Comparison of ENCODE assay signal across 8 mouse cellular contexts in genomic region chr2:25364761-25365090, GRCm38 (mm10). TPM values are rescaled to one million over a fixed set of nuclear protein-coding genes. Genes with fewer than 3 reads are reported as not detected.
DNase-seq lines count a peak whose midpoint lies in the region; ATAC-seq and TF ChIP-seq lines count a peak whose summit lies in the region.

No protein-coding gene starts in this region.

- no peak for TF ChIP-seq CTCF in lung, postnatal 0 days (IDR thresholded peaks at IDR 0.05)
- no peak for TF ChIP-seq CTCF in olfactory bulb, adult 2 months (IDR thresholded peaks at IDR 0.05; ENCODE audit: insufficient read depth, low read depth, low read length)

- ATAC-seq in lung, postnatal 0 days: no peak
- ATAC-seq in forebrain, embryonic 11.5 days (replicated peaks; ENCODE audit: low FRiP score): peak; percentile 58; the same call in 1 of the 2 replicates
- ATAC-seq in limb, embryonic 12.5 days (ENCODE audit: insufficient number of reproducible peaks, insufficient read depth, low FRiP score, low TSS enrichment, low read depth): no peak

- WGBS in lung, postnatal 0 days: 27% methylated on average over 9 of the region's 9 CpGs
- WGBS in forebrain, embryonic 11.5 days: 26% methylated on average over 9 of the region's 9 CpGs
- 23% methylated on average over 9 of the region's 9 CpGs for WGBS in limb, embryonic 12.5 days
- 45% methylated on average over 9 of the region's 9 CpGs for WGBS in olfactory bulb, adult 2 months

- H3K9ac ChIP-seq in lung, postnatal 0 days (replicated peaks; ENCODE audit: low read depth): peak overlapping the region; percentile 68; the same call in 1 of the 2 replicates
- peak overlapping the region; percentile 57; the same call in 1 of the 2 replicates for H3K9ac ChIP-seq in forebrain, embryonic 11.5 days (ENCODE audit: low read length)
- H3K9ac ChIP-seq in limb, embryonic 12.5 days (replicated peaks): peak overlapping the region; percentile 69

- peak overlapping the region; percentile 97 for H3K4me2 ChIP-seq in lung, postnatal 0 days (replicated peaks; ENCODE audit: low read depth, low read length)
- peak overlapping the region; percentile 97 for H3K4me2 ChIP-seq in forebrain, embryonic 11.5 days (ENCODE audit: low read depth, low read length, severe bottlenecking)
- peak overlapping the region; percentile 99 for H3K4me2 ChIP-seq in limb, embryonic 12.5 days

- H3K4me1 ChIP-seq in lung, postnatal 0 days (ENCODE audit: insufficient read depth, low read depth, low read length): peaks cover 6% of the 10 kb centered on the region; the same call in 1 of the 2 replicates
- 0 out of 2 replicates have a peak, but pooled peaks cover 5% of the 10 kb centered on the region for H3K4me1 ChIP-seq in forebrain, embryonic 11.5 days (replicated peaks; ENCODE audit: control insufficient read depth, insufficient read depth, low read length)
- H3K4me1 ChIP-seq in limb, embryonic 12.5 days (replicated peaks): peaks cover 8% of the 10 kb centered on the region; the same call in 1 of the 2 replicates
- H3K4me1 ChIP-seq in olfactory bulb, adult 2 months (ENCODE audit: control insufficient read depth, insufficient read depth, low read length): peaks cover 24% of the 10 kb centered on the region

- TF ChIP-seq POLR2A in olfactory bulb, adult 2 months (IDR thresholded peaks at IDR 0.05; ENCODE audit: insufficient read depth, low read depth, low read length): no peak

- H3K27me3 ChIP-seq in lung, postnatal 0 days (replicated peaks; ENCODE audit: insufficient read depth, low read length): no peaks in the 10 kb centered on the region
- H3K27me3 ChIP-seq in forebrain, embryonic 11.5 days (ENCODE audit: control insufficient read depth, insufficient read depth, low read length): peaks cover 18% of the 10 kb centered on the region
- peaks cover 45% of the 10 kb centered on the region for H3K27me3 ChIP-seq in limb, embryonic 12.5 days

- peak overlapping the region; percentile 73 for H3K27ac ChIP-seq in lung, postnatal 0 days (ENCODE audit: low read length)
- no peak overlapping the region for H3K27ac ChIP-seq in forebrain, embryonic 11.5 days (ENCODE audit: low read depth, low read length)
- no peak overlapping the region for H3K27ac ChIP-seq in limb, embryonic 12.5 days
- no peak overlapping the region for H3K27ac ChIP-seq in olfactory bulb, adult 2 months (ENCODE audit: insufficient read depth, low read depth, low read length)

- 0 out of 2 replicates have a peak, but pooled peaks cover 4% of the 10 kb centered on the region for H3K36me3 ChIP-seq in lung, postnatal 0 days (ENCODE audit: insufficient read depth, low read length)
- H3K36me3 ChIP-seq in forebrain, embryonic 11.5 days (ENCODE audit: control insufficient read depth, insufficient read depth, low read length): no peaks in the 10 kb centered on the region
- no peaks in the 10 kb centered on the region for H3K36me3 ChIP-seq in limb, embryonic 12.5 days

- H3K9me3 ChIP-seq in lung, postnatal 0 days (ENCODE audit: low read length): no peaks in the 10 kb centered on the region
- no peaks in the 10 kb centered on the region for H3K9me3 ChIP-seq in forebrain, embryonic 11.5 days (ENCODE audit: control insufficient read depth, low read length)
- no peaks in the 10 kb centered on the region for H3K9me3 ChIP-seq in limb, embryonic 12.5 days

- DNase-seq in lung, postnatal 0 days (ENCODE audit: low spot score): no peak
- no peak for DNase-seq in lung, postnatal 4 days
- DNase-seq in forebrain, embryonic 11.5 days (ENCODE audit: low spot score): no peak
- no peak for DNase-seq in layer of hippocampus, postnatal 25 days (ENCODE audit: extremely low spot score in 1 of 2, low spot score in 1 of 2)
- no peak for DNase-seq in layer of hippocampus, postnatal 14 days (ENCODE audit: low spot score in 2 of 2)
- no peak for DNase-seq in adrenal gland, adult 2 months

- TF ChIP-seq EP300 in lung, postnatal 0 days (IDR thresholded peaks at IDR 0.05): no peak

- peak overlapping the region; percentile 69 for H3K4me3 ChIP-seq in lung, postnatal 0 days (ENCODE audit: low read depth, low read length)
- peak overlapping the region; percentile 46 for H3K4me3 ChIP-seq in forebrain, embryonic 11.5 days (ENCODE audit: low read depth, low read length)
- peak overlapping the region; percentile 60 for H3K4me3 ChIP-seq in limb, embryonic 12.5 days (replicated peaks)
- peak overlapping the region; percentile 86 for H3K4me3 ChIP-seq in olfactory bulb, adult 2 months (ENCODE audit: insufficient read depth, low read depth, low read length)

RNA-seq across cellular contexts. Expression of gene Uap1l1, which starts 0.8 kb away (rescaled TPM):
- 74.4 and 75.5 TPM in 2 replicates for polyA plus RNA-seq in lung, postnatal 0 days (2015; fragmentation: Nextera tagmentation; extraction: Ambion mirVana)
- 3.1 and 5.4 TPM in 2 replicates for polyA plus RNA-seq in forebrain, embryonic 11.5 days (2014; fragmentation: Nextera tagmentation; extraction: Ambion mirVana)
- polyA plus RNA-seq in limb, embryonic 12.5 days (2016; fragmentation: Nextera tagmentation; extraction: Ambion mirVana): 7.2 and 7.8 TPM in 2 replicates
- polyA plus RNA-seq in olfactory bulb, adult 2 months (2012; ENCODE audit: insufficient read depth, insufficient read length, low replicate concordance, missing spikeins): not detected in 2 replicates
- total RNA-seq in layer of hippocampus, postnatal 25 days (2021): 10 to 100 TPM; 14.2 to 14.3 TPM
- 10 to 100 TPM in 1 of 2 experiments, 1 to 10 TPM in 1; 9.2 to 11.8 TPM for total RNA-seq in layer of hippocampus, postnatal 14 days (2021)
- 10 to 100 TPM; 15.0 to 22.7 TPM for total RNA-seq in adrenal gland, adult 2 months (2021)
- polyA plus RNA-seq in adrenal gland, adult 2 months (2012; rRNA removed): 28.4 and 41.5 TPM in 2 replicates

RNA-seq across cellular contexts. Expression of gene Sapcd2, which starts 7.4 kb away (rescaled TPM):
- 2.2 and 2.4 TPM in 2 replicates for polyA plus RNA-seq in lung, postnatal 0 days (2015; fragmentation: Nextera tagmentation; extraction: Ambion mirVana)
- 79.0 and 85.0 TPM in 2 replicates for polyA plus RNA-seq in forebrain, embryonic 11.5 days (2014; fragmentation: Nextera tagmentation; extraction: Ambion mirVana)
- 63.4 and 69.0 TPM in 2 replicates for polyA plus RNA-seq in limb, embryonic 12.5 days (2016; fragmentation: Nextera tagmentation; extraction: Ambion mirVana)
- polyA plus RNA-seq in olfactory bulb, adult 2 months (2012; ENCODE audit: insufficient read depth, insufficient read length, low replicate concordance, missing spikeins): not detected in 2 replicates
- 1 to 10 TPM; 5.8 to 6.0 TPM for total RNA-seq in layer of hippocampus, postnatal 25 days (2021)
- total RNA-seq in layer of hippocampus, postnatal 14 days (2021): 10 to 100 TPM; 11.9 to 15.3 TPM
- total RNA-seq in adrenal gland, adult 2 months (2021): under 1 TPM in 1 of 2 experiments, not detected in 1; 0.23 TPM
- polyA plus RNA-seq in adrenal gland, adult 2 months (2012; rRNA removed): 3.9 and 4.4 TPM in 2 replicates

RNA-seq across cellular contexts. Expression of gene Dpp7, which starts 8.6 kb away (rescaled TPM):
- 10.5 and 11.1 TPM in 2 replicates for polyA plus RNA-seq in lung, postnatal 0 days (2015; fragmentation: Nextera tagmentation; extraction: Ambion mirVana)
- 20.1 and 20.5 TPM in 2 replicates for polyA plus RNA-seq in forebrain, embryonic 11.5 days (2014; fragmentation: Nextera tagmentation; extraction: Ambion mirVana)
- polyA plus RNA-seq in limb, embryonic 12.5 days (2016; fragmentation: Nextera tagmentation; extraction: Ambion mirVana): 19.7 and 21.8 TPM in 2 replicates
- polyA plus RNA-seq in olfactory bulb, adult 2 months (2012; ENCODE audit: insufficient read depth, insufficient read length, low replicate concordance, missing spikeins): not detected in 2 replicates
- total RNA-seq in layer of hippocampus, postnatal 25 days (2021): 10 to 100 TPM; 30.7 to 31.7 TPM
- 10 to 100 TPM; 24.7 to 29.4 TPM for total RNA-seq in layer of hippocampus, postnatal 14 days (2021)
- 10 to 100 TPM; 34.2 to 38.5 TPM for total RNA-seq in adrenal gland, adult 2 months (2021)
- 47.1 and 55.0 TPM in 2 replicates for polyA plus RNA-seq in adrenal gland, adult 2 months (2012; rRNA removed)

RNA-seq across cellular contexts. Expression of gene Entpd2, which starts 30.9 kb away (rescaled TPM):
- polyA plus RNA-seq in lung, postnatal 0 days (2015; fragmentation: Nextera tagmentation; extraction: Ambion mirVana): 2.6 and 2.8 TPM in 2 replicates
- 0.23 TPM in 1 of 2 replicates, not detected in the other for polyA plus RNA-seq in forebrain, embryonic 11.5 days (2014; fragmentation: Nextera tagmentation; extraction: Ambion mirVana)
- polyA plus RNA-seq in limb, embryonic 12.5 days (2016; fragmentation: Nextera tagmentation; extraction: Ambion mirVana): 0.15 and 0.31 TPM in 2 replicates
- not detected in 2 replicates for polyA plus RNA-seq in olfactory bulb, adult 2 months (2012; ENCODE audit: insufficient read depth, insufficient read length, low replicate concordance, missing spikeins)
- 10 to 100 TPM; 15.3 to 18.0 TPM for total RNA-seq in layer of hippocampus, postnatal 25 days (2021)
- 10 to 100 TPM; 22.3 to 23.4 TPM for total RNA-seq in layer of hippocampus, postnatal 14 days (2021)
- 1 to 10 TPM; 3.7 to 7.2 TPM for total RNA-seq in adrenal gland, adult 2 months (2021)
- 21.1 and 24.7 TPM in 2 replicates for polyA plus RNA-seq in adrenal gland, adult 2 months (2012; rRNA removed)

RNA-seq across cellular contexts. Expression of gene Man1b1, which starts 32.6 kb away (rescaled TPM):
- polyA plus RNA-seq in lung, postnatal 0 days (2015; fragmentation: Nextera tagmentation; extraction: Ambion mirVana): 36.8 and 40.9 TPM in 2 replicates
- 75.7 and 77.8 TPM in 2 replicates for polyA plus RNA-seq in forebrain, embryonic 11.5 days (2014; fragmentation: Nextera tagmentation; extraction: Ambion mirVana)
- polyA plus RNA-seq in limb, embryonic 12.5 days (2016; fragmentation: Nextera tagmentation; extraction: Ambion mirVana): 57.2 and 58.9 TPM in 2 replicates
- not detected in 2 replicates for polyA plus RNA-seq in olfactory bulb, adult 2 months (2012; ENCODE audit: insufficient read depth, insufficient read length, low replicate concordance, missing spikeins)
- 10 to 100 TPM; 53.7 to 56.1 TPM for total RNA-seq in layer of hippocampus, postnatal 25 days (2021)
- 10 to 100 TPM; 49.0 to 59.9 TPM for total RNA-seq in layer of hippocampus, postnatal 14 days (2021)
- total RNA-seq in adrenal gland, adult 2 months (2021): 10 to 100 TPM; 53.6 to 59.9 TPM
- 10.3 and 13.5 TPM in 2 replicates for polyA plus RNA-seq in adrenal gland, adult 2 months (2012; rRNA removed)

Comparison
In these comparisons a context has a peak if more than half of its experiments do, and no peak if none do; other contexts are left out.
1. RNA of gene Dpp7, which starts 8.6 kb away (polyA plus RNA-seq): 47.1 to 55.0 TPM in adrenal gland, adult 2 months, 20.1 to 20.5 TPM in forebrain, embryonic 11.5 days, 19.7 to 21.8 TPM in limb, embryonic 12.5 days and 10.5 to 11.1 TPM in lung, postnatal 0 days; not detected in olfactory bulb, adult 2 months; every median in the first group is over 10 times any median in the second.
2. Peak in every context shown above with its lines, with median percentiles within 50 percentile points of each other: H3K4me2 ChIP-seq, H3K4me3 ChIP-seq and H3K9ac ChIP-seq.